Mouse (Mus musculus): ENCODE data around the gene AI413582. TPM values are rescaled to one million over a fixed set of nuclear protein-coding genes. Genes with fewer than 3 reads are reported as not detected.

The AI413582 gene
- polyA plus RNA-seq, 1 experiment from 2014 or later: 18.5 TPM

DNA sequence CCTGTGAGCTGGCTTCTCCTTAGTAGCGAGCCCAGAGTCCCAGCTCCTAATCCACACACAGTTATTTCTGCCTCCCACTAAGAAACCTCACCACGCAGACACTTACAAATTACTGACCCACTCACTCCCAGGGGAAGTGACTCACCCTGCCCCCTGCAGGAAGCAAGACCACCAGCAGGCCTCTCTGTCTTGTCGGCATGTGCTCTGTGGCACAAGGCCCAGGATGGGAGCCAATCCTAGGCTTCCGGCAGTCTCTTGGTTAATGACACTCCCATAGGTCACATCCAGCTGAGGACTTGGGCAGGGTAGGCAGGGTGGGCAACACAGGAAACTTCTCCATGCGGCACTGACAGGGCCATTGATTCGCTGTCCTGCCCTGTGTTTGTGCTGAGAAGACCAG, 11.9 kb upstream of the AI413582 start:
- no peaks in the 10 kb centered on the region for H3K9me3 ChIP-seq (ENCODE audit: control insufficient read depth, low read length)
- peak; percentile 22; the same call in 1 of the 2 replicates for ATAC-seq (ENCODE audit: insufficient number of reproducible peaks, insufficient read depth, low FRiP score, low read depth)
- no peak overlapping the region for H3K9ac ChIP-seq (ENCODE audit: low read length)
- H3K4me1 ChIP-seq (ENCODE audit: control insufficient read depth in 2 of 2, insufficient read depth in 2 of 2, low read length in 2 of 2): peaks cover 0 to 7% of the 10 kb centered on the region in 2 experiments; a peak in 2 of 4 replicates
- H3K27ac ChIP-seq (replicated peaks in 1 of 2; ENCODE audit: control insufficient read depth in 1 of 2, insufficient read depth in 1 of 2, low read depth in 2 of 2, low read length in 2 of 2): no peak overlapping the region
- H3K27me3 ChIP-seq (ENCODE audit: control insufficient read depth, insufficient read depth, low read length): no peaks in the 10 kb centered on the region
- peaks cover 71% of the 10 kb centered on the region for H3K36me3 ChIP-seq (ENCODE audit: control insufficient read depth, insufficient read depth, low read length)
- H3K4me2 ChIP-seq (ENCODE audit: low read length): no peak overlapping the region
- 60% methylated on average over 6 of the region's 6 CpGs for WGBS
- H3K4me3 ChIP-seq (ENCODE audit: control insufficient read depth in 1 of 2, insufficient read depth in 1 of 2, low read depth in 1 of 2, low read length in 2 of 2): no peak overlapping the region

DNA sequence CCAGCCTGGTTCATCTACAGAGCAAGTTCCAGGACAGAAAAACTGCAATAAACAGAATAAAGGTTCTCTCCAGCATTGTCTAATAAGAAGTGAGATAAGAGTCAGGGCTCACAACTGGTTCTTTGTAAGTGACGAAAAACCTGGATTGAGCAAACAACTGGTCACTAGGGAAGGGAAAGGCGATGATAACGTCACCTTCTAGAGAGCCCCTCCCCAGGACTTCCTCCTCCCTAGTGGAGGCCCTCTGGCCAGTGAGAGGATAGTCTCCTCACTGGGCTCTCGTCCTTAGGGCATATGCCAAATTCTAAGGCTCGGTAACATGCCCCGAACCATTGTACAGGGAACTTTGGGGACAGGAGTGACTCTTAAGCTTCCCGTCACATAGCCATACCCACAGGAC, 10.5 kb upstream of the AI413582 start:
- no peak overlapping the region for H3K4me2 ChIP-seq (ENCODE audit: low read length)
- H3K4me1 ChIP-seq (ENCODE audit: control insufficient read depth in 2 of 2, insufficient read depth in 2 of 2, low read length in 2 of 2): peaks cover 0 to 7% of the 10 kb centered on the region in 2 experiments; a peak in 2 of 4 replicates
- no peaks in the 10 kb centered on the region for H3K9me3 ChIP-seq (ENCODE audit: control insufficient read depth, low read length)
- WGBS: 77% methylated on average over 7 of the region's 7 CpGs
- H3K9ac ChIP-seq (ENCODE audit: low read length): no peak overlapping the region
- H3K27ac ChIP-seq (replicated peaks in 1 of 2; ENCODE audit: control insufficient read depth in 1 of 2, insufficient read depth in 1 of 2, low read depth in 2 of 2, low read length in 2 of 2): no peak overlapping the region
- H3K4me3 ChIP-seq (ENCODE audit: control insufficient read depth in 1 of 2, insufficient read depth in 1 of 2, low read depth in 1 of 2, low read length in 2 of 2): no peak overlapping the region
- H3K36me3 ChIP-seq (ENCODE audit: control insufficient read depth, insufficient read depth, low read length): peaks cover 57% of the 10 kb centered on the region
- H3K27me3 ChIP-seq (ENCODE audit: control insufficient read depth, insufficient read depth, low read length): no peaks in the 10 kb centered on the region
- no peak for ATAC-seq (ENCODE audit: insufficient number of reproducible peaks, insufficient read depth, low FRiP score, low read depth)

DNA sequence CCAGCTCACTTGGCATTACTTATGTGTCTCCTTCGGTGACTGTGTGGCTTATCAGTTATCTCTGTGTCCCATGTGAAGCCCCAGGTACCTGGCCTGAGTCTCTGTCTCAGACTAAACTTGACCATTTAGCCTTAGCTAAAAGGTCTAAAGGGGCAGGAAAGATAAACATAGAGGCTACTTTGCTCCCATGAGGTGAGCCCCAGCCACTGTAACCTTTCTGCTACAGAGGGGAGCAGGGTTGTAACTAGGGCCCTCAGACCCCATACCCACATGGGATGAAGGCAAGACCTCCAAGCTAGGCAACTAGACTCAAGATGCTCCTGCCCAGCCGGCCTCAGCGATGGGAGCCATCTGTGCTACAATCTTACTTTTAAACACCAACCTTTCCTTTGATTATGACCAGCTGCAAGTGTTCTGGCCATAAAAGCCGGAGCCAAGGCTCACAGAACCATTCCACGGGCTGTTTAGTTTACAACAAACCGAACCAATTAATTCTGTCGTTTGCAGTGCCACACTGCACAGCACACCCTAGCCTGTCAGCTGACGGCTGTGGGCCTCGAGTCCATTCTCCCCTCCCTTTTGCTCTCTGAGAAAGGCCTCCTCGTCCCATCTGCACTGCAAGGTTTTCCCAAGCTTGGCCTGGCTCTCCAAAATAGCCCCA, 9.7 kb upstream of the AI413582 start:
- Histone ChIP-seq H3K4me3 (ENCODE audit: control insufficient read depth in 1 of 2, insufficient read depth in 1 of 2, low read depth in 1 of 2, low read length in 2 of 2) (no peak overlapping the region), H3K4me1 (ENCODE audit: control insufficient read depth in 2 of 2, insufficient read depth in 2 of 2, low read length in 2 of 2) (peaks cover 0 to 7% of the 10 kb centered on the region in 2 experiments; a peak in 2 of 4 replicates), H3K27me3 (ENCODE audit: control insufficient read depth, insufficient read depth, low read length) (no peaks in the 10 kb centered on the region), H3K9me3 (ENCODE audit: control insufficient read depth, low read length) (no peaks in the 10 kb centered on the region), H3K9ac (ENCODE audit: low read length) (no peak overlapping the region), H3K36me3 (ENCODE audit: control insufficient read depth, insufficient read depth, low read length) (peaks cover 49% of the 10 kb centered on the region), H3K27ac (replicated peaks in 1 of 2; ENCODE audit: control insufficient read depth in 1 of 2, insufficient read depth in 1 of 2, low read depth in 2 of 2, low read length in 2 of 2) (no peak overlapping the region), H3K4me2 (ENCODE audit: low read length) (no peak overlapping the region)
- WGBS: 77% methylated on average over 10 of the region's 10 CpGs
- ATAC-seq (ENCODE audit: insufficient number of reproducible peaks, insufficient read depth, low FRiP score, low read depth): no peak

DNA sequence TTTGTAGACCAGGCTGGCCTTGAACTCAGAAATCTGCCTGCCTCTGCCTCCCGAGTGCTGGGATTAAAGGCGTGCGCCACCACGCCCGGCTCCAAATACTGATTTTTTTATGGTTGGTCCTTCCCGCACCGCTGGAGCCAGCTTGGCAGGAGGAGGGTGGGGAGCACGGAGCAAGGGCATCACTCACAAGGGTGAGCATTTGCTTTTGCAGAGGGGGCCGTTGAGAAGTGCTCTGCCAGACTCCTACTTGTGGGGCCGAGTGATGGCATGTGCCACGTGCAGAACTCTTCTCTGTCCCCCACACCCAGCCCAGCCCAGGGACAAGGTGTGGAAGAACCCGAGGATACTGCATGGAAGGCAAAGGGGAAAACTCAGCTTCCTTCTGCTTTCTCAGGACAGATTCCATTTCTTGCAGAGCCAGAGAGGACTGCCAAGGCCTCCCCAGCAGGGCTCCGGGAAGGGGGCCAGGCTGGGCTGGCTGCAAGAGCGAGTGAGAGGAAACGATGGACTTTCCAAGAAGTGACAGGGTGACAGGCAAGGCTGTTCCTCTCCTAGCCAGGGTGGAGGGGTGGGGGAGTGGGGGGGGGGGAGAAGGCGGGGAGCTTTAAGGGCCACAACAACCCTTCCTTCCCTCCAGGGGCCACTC, 9.0 kb upstream of the AI413582 start:
- H3K4me3 ChIP-seq (ENCODE audit: control insufficient read depth in 1 of 2, insufficient read depth in 1 of 2, low read depth in 1 of 2, low read length in 2 of 2): no peak overlapping the region
- no peak overlapping the region for H3K4me2 ChIP-seq (ENCODE audit: low read length)
- no peak for ATAC-seq (ENCODE audit: insufficient number of reproducible peaks, insufficient read depth, low FRiP score, low read depth)
- no peaks in the 10 kb centered on the region for H3K27me3 ChIP-seq (ENCODE audit: control insufficient read depth, insufficient read depth, low read length)
- no peak overlapping the region for H3K9ac ChIP-seq (ENCODE audit: low read length)
- H3K36me3 ChIP-seq (ENCODE audit: control insufficient read depth, insufficient read depth, low read length): peaks cover 43% of the 10 kb centered on the region
- H3K9me3 ChIP-seq (ENCODE audit: control insufficient read depth, low read length): no peaks in the 10 kb centered on the region
- H3K4me1 ChIP-seq (ENCODE audit: control insufficient read depth in 2 of 2, insufficient read depth in 2 of 2, low read length in 2 of 2): peaks cover 0 to 7% of the 10 kb centered on the region in 2 experiments; a peak in 2 of 4 replicates
- WGBS: 84% methylated on average over 15 of the region's 16 CpGs
- H3K27ac ChIP-seq (replicated peaks in 1 of 2; ENCODE audit: control insufficient read depth in 1 of 2, insufficient read depth in 1 of 2, low read depth in 2 of 2, low read length in 2 of 2): peak overlapping the region in 1 of 2 experiments; percentile 51; a peak in 1 of 4 replicates

DNA sequence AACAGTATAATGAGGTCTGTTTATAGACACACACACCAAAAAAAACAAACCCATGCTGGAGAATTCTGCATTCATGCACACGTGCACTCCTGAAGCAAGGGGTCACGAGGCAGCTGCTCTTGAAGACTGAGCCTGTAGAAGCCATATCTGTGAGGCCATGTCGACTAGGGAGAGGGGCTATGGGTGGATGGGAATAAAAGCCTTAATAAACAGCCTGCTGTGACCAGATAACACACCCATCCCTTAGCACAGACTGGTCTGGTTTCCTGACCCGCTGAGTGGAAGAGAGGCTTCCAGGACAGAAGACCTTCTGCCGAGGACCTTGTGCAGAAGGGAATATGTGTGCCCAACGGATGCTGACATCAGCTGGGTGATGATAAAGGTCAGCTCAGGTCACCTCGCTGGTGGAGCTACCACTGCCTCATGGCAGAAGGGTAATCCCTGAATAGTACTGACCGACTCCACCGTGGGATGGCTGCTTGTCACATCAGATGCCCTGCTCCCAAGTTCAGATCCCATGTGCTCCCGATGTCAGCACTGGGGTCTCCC, 8.3 kb upstream of the AI413582 start:
- 80% methylated on average over 10 of the region's 10 CpGs for WGBS
- ATAC-seq (ENCODE audit: insufficient number of reproducible peaks, insufficient read depth, low FRiP score, low read depth): no peak
- Histone ChIP-seq H3K4me3 (ENCODE audit: control insufficient read depth in 1 of 2, insufficient read depth in 1 of 2, low read depth in 1 of 2, low read length in 2 of 2) (no peak overlapping the region), H3K9me3 (ENCODE audit: control insufficient read depth, low read length) (no peaks in the 10 kb centered on the region), H3K4me1 (ENCODE audit: control insufficient read depth in 2 of 2, insufficient read depth in 2 of 2, low read length in 2 of 2) (peaks cover 0 to 7% of the 10 kb centered on the region in 2 experiments; a peak in 2 of 4 replicates), H3K27ac (replicated peaks in 1 of 2; ENCODE audit: control insufficient read depth in 1 of 2, insufficient read depth in 1 of 2, low read depth in 2 of 2, low read length in 2 of 2) (no peak overlapping the region), H3K36me3 (ENCODE audit: control insufficient read depth, insufficient read depth, low read length) (peaks cover 35% of the 10 kb centered on the region), H3K27me3 (ENCODE audit: control insufficient read depth, insufficient read depth, low read length) (no peaks in the 10 kb centered on the region), H3K4me2 (ENCODE audit: low read length) (no peak overlapping the region), H3K9ac (ENCODE audit: low read length) (no peak overlapping the region)

DNA sequence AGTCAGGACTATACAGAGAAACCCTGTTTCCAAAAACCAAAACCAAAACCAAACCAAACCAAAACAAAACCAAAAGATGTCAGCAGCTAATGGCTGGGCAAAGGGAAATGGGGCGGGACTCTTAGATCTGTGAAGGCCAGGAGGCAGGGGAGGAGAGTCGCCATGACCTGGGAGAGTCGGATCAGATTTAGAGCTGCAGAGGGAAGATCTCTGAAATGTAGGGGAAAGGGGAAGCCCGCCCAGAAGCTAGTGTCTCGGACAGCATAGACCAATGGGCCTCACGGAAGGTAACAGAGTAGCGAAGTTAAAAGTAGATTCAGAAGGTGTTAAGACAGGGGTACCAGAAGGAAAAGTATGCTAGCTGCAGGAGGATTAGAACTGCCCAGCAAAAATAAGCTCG, 5.8 kb upstream of the AI413582 start:
- peaks cover 13% of the 10 kb centered on the region for H3K36me3 ChIP-seq (ENCODE audit: control insufficient read depth, insufficient read depth, low read length)
- no peak for ATAC-seq (ENCODE audit: insufficient number of reproducible peaks, insufficient read depth, low FRiP score, low read depth)
- H3K27ac ChIP-seq (replicated peaks in 1 of 2; ENCODE audit: control insufficient read depth in 1 of 2, insufficient read depth in 1 of 2, low read depth in 2 of 2, low read length in 2 of 2): no peak overlapping the region
- H3K27me3 ChIP-seq (ENCODE audit: control insufficient read depth, insufficient read depth, low read length): no peaks in the 10 kb centered on the region
- no peak overlapping the region for H3K9ac ChIP-seq (ENCODE audit: low read length)
- H3K4me3 ChIP-seq (ENCODE audit: control insufficient read depth in 1 of 2, insufficient read depth in 1 of 2, low read depth in 1 of 2, low read length in 2 of 2): no peak overlapping the region
- WGBS: 68% methylated on average over 8 of the region's 8 CpGs
- H3K9me3 ChIP-seq (ENCODE audit: control insufficient read depth, low read length): no peaks in the 10 kb centered on the region
- H3K4me2 ChIP-seq (ENCODE audit: low read length): no peak overlapping the region
- H3K4me1 ChIP-seq (ENCODE audit: control insufficient read depth in 2 of 2, insufficient read depth in 2 of 2, low read length in 2 of 2): peaks cover 3% of the 10 kb centered on the region in 2 experiments; a peak in 3 of 4 replicates

DNA sequence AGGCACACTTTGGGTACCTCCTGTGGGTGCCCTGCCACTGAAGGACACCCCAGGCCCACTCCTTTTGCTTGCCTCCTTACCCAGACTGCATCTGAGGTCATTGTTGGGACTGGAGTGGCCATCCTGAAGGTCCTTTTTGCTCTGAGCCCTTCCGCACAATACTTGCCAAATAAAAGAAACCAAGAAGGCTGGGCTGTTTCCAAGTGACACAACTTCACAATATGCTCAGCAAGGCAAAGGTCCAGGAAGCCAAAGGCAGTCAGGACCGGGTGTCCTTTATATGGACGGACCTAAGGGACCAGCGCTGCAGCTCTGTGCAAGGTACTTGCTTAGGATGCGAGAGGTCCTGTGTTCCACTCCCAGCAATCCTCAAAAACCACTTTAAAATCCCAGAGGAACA, 2.7 kb upstream of the AI413582 start:
- no peaks in the 10 kb centered on the region for H3K36me3 ChIP-seq (ENCODE audit: control insufficient read depth, insufficient read depth, low read length)
- no peak overlapping the region for H3K4me2 ChIP-seq (ENCODE audit: low read length)
- ATAC-seq (ENCODE audit: insufficient number of reproducible peaks, insufficient read depth, low FRiP score, low read depth): no peak
- 83% methylated on average over 5 of the region's 5 CpGs for WGBS
- H3K27ac ChIP-seq (replicated peaks in 1 of 2; ENCODE audit: control insufficient read depth in 1 of 2, insufficient read depth in 1 of 2, low read depth in 2 of 2, low read length in 2 of 2): no peak overlapping the region
- no peak overlapping the region for H3K4me3 ChIP-seq (ENCODE audit: control insufficient read depth in 1 of 2, insufficient read depth in 1 of 2, low read depth in 1 of 2, low read length in 2 of 2)
- no peaks in the 10 kb centered on the region for H3K27me3 ChIP-seq (ENCODE audit: control insufficient read depth, insufficient read depth, low read length)
- no peaks in the 10 kb centered on the region for H3K9me3 ChIP-seq (ENCODE audit: control insufficient read depth, low read length)
- H3K4me1 ChIP-seq (ENCODE audit: control insufficient read depth in 2 of 2, insufficient read depth in 2 of 2, low read length in 2 of 2): peaks cover 9 to 17% of the 10 kb centered on the region in 2 experiments
- no peak overlapping the region for H3K9ac ChIP-seq (ENCODE audit: low read length)
